11 mouse cellular contexts compared by ENCODE assay signal in genomic region chr10:68171974-68172373, GRCm38 (mm10).
A peak's percentile ranks its signal among the peaks of the same experiment; 100 is the strongest.
DNase-seq lines count a peak whose midpoint lies in the region; ATAC-seq and TF ChIP-seq lines count a peak whose summit lies in the region.
"Had no signal": no experiment of that assay in that cellular context is flagged by ENCODE, and none has a peak within 500 bp of the region (broad histone marks: within the 10 kb centered on the region; RNA-seq: fewer than 3 reads in every experiment).

No protein-coding gene starts in this region.

- 57% methylated on average over 9 of the region's 9 CpGs for WGBS in forebrain, postnatal 0 days
- WGBS in forebrain, embryonic 10.5 days: 49% methylated on average over 9 of the region's 9 CpGs
- WGBS in lung, embryonic 14.5 days: 66% methylated on average over 9 of the region's 9 CpGs

- no peak for DNase-seq in forebrain, postnatal 0 days
- DNase-seq in forebrain, embryonic 10.5 days (ENCODE audit: extremely low spot score, low spot score): no peak
- peak; percentile 34 for DNase-seq in lung, embryonic 14.5 days
- no peak for DNase-seq in lung, adult 18-20 months
- peak; percentile 15 for DNase-seq in T-cell, adult 2 months (ENCODE audit: low spot score)
- DNase-seq in thymus, postnatal 0 days (ENCODE audit: low spot score): peak; percentile 13
- no peak for DNase-seq in cerebellum, postnatal 10 days
- no peak for DNase-seq in spleen, adult 18-20 months
- DNase-seq: gastrocnemius, postnatal 25 days; kidney, adult 11 months had no signal

- no peak overlapping the region for H3K9ac ChIP-seq in forebrain, postnatal 0 days
- no peak overlapping the region for H3K9ac ChIP-seq in lung, embryonic 14.5 days
- H3K9ac ChIP-seq: limb, embryonic 15.5 days had no signal

- ATAC-seq in forebrain, postnatal 0 days: no peak
- ATAC-seq in lung, embryonic 14.5 days (ENCODE audit: insufficient read depth): no peak

- no peaks in the 10 kb centered on the region for H3K36me3 ChIP-seq in forebrain, postnatal 0 days (ENCODE audit: insufficient read depth)
- H3K36me3 ChIP-seq in forebrain, embryonic 10.5 days (replicated peaks): no peaks in the 10 kb centered on the region
- 0 out of 2 replicates have a peak, but pooled peaks cover 6% of the 10 kb centered on the region for H3K36me3 ChIP-seq in lung, embryonic 14.5 days (ENCODE audit: insufficient read depth)
- H3K36me3 ChIP-seq: limb, embryonic 15.5 days had no signal

- no peak overlapping the region for H3K27ac ChIP-seq in forebrain, postnatal 0 days (ENCODE audit: low read depth, low read length)
- no peak overlapping the region for H3K27ac ChIP-seq in forebrain, embryonic 10.5 days
- no peak overlapping the region for H3K27ac ChIP-seq in lung, embryonic 14.5 days (ENCODE audit: low read depth)
- H3K27ac ChIP-seq: limb, embryonic 15.5 days had no signal

- no peaks in the 10 kb centered on the region for H3K9me3 ChIP-seq in forebrain, postnatal 0 days (ENCODE audit: low read length)
- no peaks in the 10 kb centered on the region for H3K9me3 ChIP-seq in forebrain, embryonic 10.5 days
- H3K9me3 ChIP-seq in lung, embryonic 14.5 days (ENCODE audit: low read depth, low read length): no peaks in the 10 kb centered on the region
- H3K9me3 ChIP-seq: limb, embryonic 15.5 days had no signal

- no peak overlapping the region for H3K4me2 ChIP-seq in forebrain, postnatal 0 days (ENCODE audit: low read depth)
- H3K4me2 ChIP-seq in lung, embryonic 14.5 days: no peak overlapping the region
- H3K4me2 ChIP-seq: limb, embryonic 15.5 days had no signal

- no peaks in the 10 kb centered on the region for H3K27me3 ChIP-seq in forebrain, postnatal 0 days (ENCODE audit: insufficient read depth, low read length)
- no peaks in the 10 kb centered on the region for H3K27me3 ChIP-seq in forebrain, embryonic 10.5 days (ENCODE audit: poor library complexity, severe bottlenecking)
- H3K27me3 ChIP-seq in lung, embryonic 14.5 days (ENCODE audit: insufficient read depth, low read length): no peaks in the 10 kb centered on the region
- H3K27me3 ChIP-seq: limb, embryonic 15.5 days had no signal

- H3K4me1 ChIP-seq in forebrain, postnatal 0 days (ENCODE audit: insufficient read depth): peaks cover 7% of the 10 kb centered on the region; the same call in 1 of the 2 replicates
- peaks cover 17% of the 10 kb centered on the region for H3K4me1 ChIP-seq in forebrain, embryonic 10.5 days
- peaks cover 14% of the 10 kb centered on the region for H3K4me1 ChIP-seq in lung, embryonic 14.5 days (ENCODE audit: insufficient read depth)

- H3K4me3 ChIP-seq in forebrain, postnatal 0 days (ENCODE audit: low read depth, low read length): no peak overlapping the region
- H3K4me3 ChIP-seq in forebrain, embryonic 10.5 days: no peak overlapping the region
- no peak overlapping the region for H3K4me3 ChIP-seq in lung, embryonic 14.5 days (ENCODE audit: low read depth, low read length)
- H3K4me3 ChIP-seq: limb, embryonic 15.5 days had no signal

- TF ChIP-seq CTCF in forebrain, postnatal 0 days (IDR thresholded peaks at IDR 0.05; ENCODE audit: low read depth): 0 out of 2 replicates have a peak, but pooled peaks have one; percentile 18
- TF ChIP-seq CTCF in lung, embryonic 14.5 days (IDR thresholded peaks at IDR 0.05; ENCODE audit: low read depth): peak; percentile 50

Comparison
In these comparisons a context has a peak if more than half of its experiments do, and no peak if none do; other contexts are left out.
1. DNase-seq: peak in lung, embryonic 14.5 days (single experiment), T-cell, adult 2 months (single experiment) and thymus, postnatal 0 days (single experiment); none in forebrain, postnatal 0 days (single experiment), forebrain, embryonic 10.5 days (single experiment), lung, adult 18-20 months (0 of 2), cerebellum, postnatal 10 days (0 of 2) and spleen, adult 18-20 months (0 of 2).